Mouse (Mus musculus) bone marrow, adult 2 months (tissue): ENCODE measurements at regions not wholly inside any gene's neighbourhood (a gene's known extent, or its start where the extent isn't known, plus 50 kb on each side); places are given as distances from the start of the nearest gene placed in this dataset.

ENCODE experiments used
- H3K27ac ChIP-seq: fragments of 200-500 bp; 2 replicates; pipeline ENCODE4 v1.5.1; 2012; ENCODE audit warnings: low read depth, mild to moderate bottlenecking, control low read depth, inconsistent platforms, low read length; ENCODE audit not compliant: control insufficient read depth, poor library complexity, insufficient read depth
- H3K4me1 ChIP-seq: fragments of 200-500 bp; 2 replicates; pipeline ENCODE4 v1.6.1; 2011; ENCODE audit warnings: low read length; ENCODE audit not compliant: control insufficient read depth, insufficient read depth
- H3K4me3 ChIP-seq: fragments of 200-500 bp; replicated peaks from 2 replicates; pipeline ENCODE3; 2011; ENCODE audit warnings: mild to moderate bottlenecking, low read depth, low read length, control low read depth; ENCODE audit not compliant: control insufficient read depth
- CTCF ChIP-seq: fragments of 200-500 bp; IDR thresholded peaks from 2 replicates; pipeline ENCODE4 v1.5.1; 2011; ENCODE audit warnings: low read length, control low read depth; ENCODE audit not compliant: control insufficient read depth, insufficient read depth
- POLR2A ChIP-seq: fragments of 200-500 bp; IDR thresholded peaks from 2 replicates; pipeline ENCODE4 v1.6.1; 2011; ENCODE audit warnings: low read depth, mild to moderate bottlenecking, control low read depth, low read length, borderline replicate concordance; ENCODE audit not compliant: control insufficient read depth
- WGBS: fragments of 180-500 bp; shearing (Covaris S2); methylation state at CpG from one replicate; pipeline ENCODE4 v1.1.7; 2018; 5-methylcytosine and 5-hydroxymethylcytosine counted together

DNA sequence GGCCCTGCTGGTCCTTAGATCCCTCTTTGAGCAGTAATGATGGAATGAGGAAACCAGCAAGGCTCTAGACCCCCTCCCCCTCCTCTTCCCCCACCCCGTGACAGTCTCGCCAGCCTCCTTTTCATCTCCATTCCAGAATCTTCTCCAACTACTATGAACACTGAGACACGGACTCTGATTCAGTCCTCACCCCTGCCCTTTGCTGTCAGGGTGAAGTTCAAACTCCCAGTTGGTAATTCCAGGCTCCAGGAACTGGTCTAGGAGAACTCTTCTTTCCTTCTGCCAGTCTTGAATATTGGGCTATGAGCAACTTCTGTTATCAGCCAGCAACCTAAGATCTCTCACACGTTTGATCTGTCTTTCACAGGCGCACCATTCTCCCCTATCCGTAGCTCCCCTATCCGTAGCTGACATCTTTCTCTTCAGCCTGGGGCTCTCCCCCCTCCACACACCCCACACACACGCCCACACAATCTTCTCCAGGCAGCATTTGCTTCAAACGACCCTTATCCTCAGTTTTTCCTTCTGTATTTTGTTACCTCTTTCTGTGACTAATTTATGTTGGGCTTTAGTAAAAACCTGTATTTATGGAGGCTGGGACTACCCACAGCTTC is 128.6 kb upstream of the Rreb1 start:
- H3K4me1 ChIP-seq, result no peaks in the 10 kb centered on the region; the same call in 1 of the 2 replicates
- 67% methylated on average over 9 of the region's 9 CpGs for WGBS
- no peak overlapping the region for H3K27ac ChIP-seq
- TF ChIP-seq POLR2A (no peak), CTCF (no peak)
- no peak overlapping the region for H3K4me3 ChIP-seq

GRCm38 (mm10) chr13:37651221-37651946 is 126.8 kb upstream of the Rreb1 start:
- H3K27ac ChIP-seq, result no peak overlapping the region
- 68% methylated on average over 10 of the region's 10 CpGs for WGBS
- no peaks in the 10 kb centered on the region; the same call in 1 of the 2 replicates for H3K4me1 ChIP-seq
- TF ChIP-seq POLR2A (no peak), CTCF (no peak)
- no peak overlapping the region for H3K4me3 ChIP-seq

- TF ChIP-seq POLR2A (no peak), CTCF (no peak)
- H3K4me1 ChIP-seq, result peaks cover 6% of the 10 kb centered on the region
- WGBS, result 33% methylated on average over 5 of the region's 5 CpGs
- peak overlapping the region; percentile 13; the same call in 1 of the 2 replicates for H3K27ac ChIP-seq
- H3K4me3 ChIP-seq, result no peak overlapping the region
Measured at GRCm38 (mm10) chr13:37654651-37655050, 123.5 kb upstream of the Rreb1 start.

DNA sequence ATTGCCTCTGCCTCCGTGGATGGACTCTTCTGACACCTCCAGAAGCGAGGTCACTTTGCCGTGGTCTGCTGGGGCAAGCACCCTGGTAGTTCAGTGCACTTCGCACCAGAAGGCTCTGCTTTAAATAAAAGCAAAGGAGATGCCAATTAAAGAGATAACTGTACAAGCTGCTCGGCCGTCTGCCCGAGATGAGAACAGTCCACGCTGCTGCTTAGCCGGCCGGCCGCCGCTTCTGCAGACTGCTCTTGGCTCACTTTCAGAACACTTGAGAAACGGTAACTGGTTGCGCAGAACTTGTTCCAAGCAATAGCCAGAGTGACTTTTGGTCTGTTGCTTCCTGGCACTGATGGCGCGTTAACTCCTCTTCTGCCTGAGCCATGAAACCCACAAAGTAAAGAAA is 121.0 kb upstream of the Rreb1 start:
- WGBS, result 6% methylated on average over 16 of the region's 16 CpGs
- TF ChIP-seq CTCF (no peak), POLR2A (no peak)
- H3K4me1 ChIP-seq, result peaks cover 9% of the 10 kb centered on the region
- peak overlapping the region; percentile 23 for H3K4me3 ChIP-seq
- peak overlapping the region; percentile 66 for H3K27ac ChIP-seq

GRCm38 (mm10) chr13:37658034-37658433 is 120.2 kb upstream of the Rreb1 start:
- TF ChIP-seq POLR2A, result no peak
- 0 out of 2 replicates have a peak, but pooled peaks have one; percentile 2 for TF ChIP-seq CTCF
- Histone ChIP-seq H3K4me1 (peaks cover 9% of the 10 kb centered on the region), H3K4me3 (no peak overlapping the region), H3K27ac (peak overlapping the region; percentile 8; the same call in 1 of the 2 replicates)
- WGBS, result 2% methylated on average over 2 of the region's 2 CpGs

- Histone ChIP-seq H3K27ac (peak overlapping the region; percentile 8), H3K4me1 (peaks cover 9% of the 10 kb centered on the region), H3K4me3 (no peak overlapping the region)
- 36% methylated on average over 6 of the region's 6 CpGs for WGBS
- TF ChIP-seq CTCF (no peak), POLR2A (no peak)
Measured at GRCm38 (mm10) chr13:37658519-37658918, 119.7 kb upstream of the Rreb1 start.

GRCm38 (mm10) chr13:37660083-37660482 is 118.1 kb upstream of the Rreb1 start:
- Histone ChIP-seq H3K4me1 (peaks cover 9% of the 10 kb centered on the region), H3K27ac (no peak overlapping the region), H3K4me3 (no peak overlapping the region)
- TF ChIP-seq CTCF, result no peak
- no peak for TF ChIP-seq POLR2A
- 12% methylated on average over 4 of the region's 4 CpGs for WGBS

DNA sequence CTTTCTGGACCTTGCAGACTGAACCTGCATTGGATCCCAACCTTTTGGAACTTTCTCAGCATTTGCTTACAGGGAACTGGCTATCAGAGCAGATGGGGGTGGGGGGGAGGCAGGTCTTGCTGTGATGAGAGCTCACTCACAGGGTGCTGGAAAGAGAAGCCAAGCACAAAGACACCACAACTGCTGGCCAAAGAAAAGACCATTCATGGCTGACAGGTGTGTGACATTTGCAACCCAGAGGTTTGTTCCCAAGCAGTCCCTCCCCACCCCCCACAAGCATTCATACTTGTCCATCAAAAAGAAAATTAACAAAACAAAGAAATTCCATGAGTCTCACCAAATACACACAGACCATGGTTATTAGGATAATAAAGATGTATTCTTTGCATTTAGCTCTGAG is 117.5 kb upstream of the Rreb1 start:
- H3K4me3 ChIP-seq, result no peak overlapping the region
- TF ChIP-seq POLR2A, result no peak
- TF ChIP-seq CTCF, result no peak
- peaks cover 9% of the 10 kb centered on the region for H3K4me1 ChIP-seq
- peak overlapping the region; percentile 14; the same call in 1 of the 2 replicates for H3K27ac ChIP-seq
